ENCODE assay signal across 28 mouse cellular contexts in genomic region chr13:55500575-55500974, GRCm38 (mm10). TPM values are rescaled to one million over a fixed set of nuclear protein-coding genes. Genes with fewer than 3 reads are reported as not detected.
A peak's percentile ranks its signal among the peaks of the same experiment; 100 is the strongest.
DNase-seq lines count a peak whose midpoint lies in the region; ATAC-seq and TF ChIP-seq lines count a peak whose summit lies in the region.
"Had no signal": no experiment of that assay in that cellular context is flagged by ENCODE, and none has a peak within 500 bp of the region (broad histone marks: within the 10 kb centered on the region; RNA-seq: fewer than 3 reads in every experiment).

No protein-coding gene starts in this region.

- no peaks in the 10 kb centered on the region for H3K9me3 ChIP-seq in lung, embryonic 14.5 days (ENCODE audit: low read depth, low read length)
- H3K9me3 ChIP-seq in hindbrain, postnatal 0 days (ENCODE audit: low read length), result no peaks in the 10 kb centered on the region
- H3K9me3 ChIP-seq: embryonic facial prominence, embryonic 12.5 days; embryonic facial prominence, embryonic 15.5 days; G1E; hindbrain, embryonic 10.5 days; hindbrain, embryonic 15.5 days had no signal

- intact Hi-C loops in left cerebral cortex, postnatal 10 days (cut with DNase I), result no loop called here

- DNase-seq in lung, adult 18-20 months, result peak; percentile 74 to 82
- peak; percentile 35 for DNase-seq in lung, embryonic 14.5 days
- peak; percentile 49 for DNase-seq in lung, postnatal 10 days
- peak; percentile 76 for DNase-seq in lung, postnatal 36 days
- DNase-seq in left cerebral cortex, postnatal 10 days (ENCODE audit: extremely low spot score in 1 of 2, low spot score in 2 of 2), result no peak
- no peak for DNase-seq in heart, postnatal 4 days
- no peak for DNase-seq in adrenal gland, adult (ENCODE audit: inconsistent age in 2 of 2, low spot score in 1 of 2)
- no peak for DNase-seq in hindbrain, postnatal 0 days (ENCODE audit: low spot score)
- DNase-seq: adrenal gland, adult 2 months; adrenal gland, postnatal 14 days; B cell, adult 2 months; cerebellum, adult 11 months; cerebellum, adult 2 months; cerebellum, adult 9-11 months; cerebellum, postnatal 25 days; forebrain, postnatal 0 days; gastrocnemius, adult 2 months; gastrocnemius, postnatal 14 days; heart, adult 11 months had no signal

- H3K4me1 ChIP-seq in lung, embryonic 14.5 days (ENCODE audit: insufficient read depth), result no peaks in the 10 kb centered on the region; the same call in 1 of the 2 replicates
- H3K4me1 ChIP-seq in hindbrain, postnatal 0 days (ENCODE audit: insufficient read depth, low read length), result peaks cover 12% of the 10 kb centered on the region

- no peak overlapping the region for H3K27ac ChIP-seq in lung, embryonic 14.5 days (ENCODE audit: low read depth)
- no peak overlapping the region for H3K27ac ChIP-seq in hindbrain, postnatal 0 days
- H3K27ac ChIP-seq: embryonic facial prominence, embryonic 12.5 days; embryonic facial prominence, embryonic 15.5 days; gastrocnemius, adult 2 months; hindbrain, embryonic 10.5 days; hindbrain, embryonic 15.5 days had no signal

- no peak overlapping the region for H3K4me2 ChIP-seq in lung, embryonic 14.5 days
- H3K4me2 ChIP-seq in hindbrain, postnatal 0 days (ENCODE audit: low read depth, low read length), result no peak overlapping the region
- H3K4me2 ChIP-seq: embryonic facial prominence, embryonic 12.5 days; embryonic facial prominence, embryonic 15.5 days; heart, embryonic 11.5 days; hindbrain, embryonic 15.5 days had no signal

- WGBS in lung, embryonic 14.5 days, result 54% methylated on average over 10 of the region's 10 CpGs
- WGBS in hindbrain, postnatal 0 days, result 83% methylated on average over 10 of the region's 10 CpGs

- H3K4me3 ChIP-seq in lung, embryonic 14.5 days (ENCODE audit: low read depth, low read length), result no peak overlapping the region
- H3K4me3 ChIP-seq in hindbrain, postnatal 0 days (ENCODE audit: low read length), result no peak overlapping the region
- H3K4me3 ChIP-seq: embryonic facial prominence, embryonic 12.5 days; embryonic facial prominence, embryonic 15.5 days; gastrocnemius, adult 2 months; hindbrain, embryonic 10.5 days; hindbrain, embryonic 15.5 days had no signal

- no peaks in the 10 kb centered on the region for H3K27me3 ChIP-seq in lung, embryonic 14.5 days (ENCODE audit: insufficient read depth, low read length)
- H3K27me3 ChIP-seq in hindbrain, postnatal 0 days (ENCODE audit: insufficient read depth, low read length), result no peaks in the 10 kb centered on the region
- H3K27me3 ChIP-seq: CH12.LX; embryonic facial prominence, embryonic 12.5 days; embryonic facial prominence, embryonic 15.5 days; hindbrain, embryonic 15.5 days; Patski had no signal

- H3K9ac ChIP-seq in lung, embryonic 14.5 days, result no peak overlapping the region
- H3K9ac ChIP-seq in hindbrain, postnatal 0 days (replicated peaks; ENCODE audit: low read length), result no peak overlapping the region
- H3K9ac ChIP-seq: embryonic facial prominence, embryonic 12.5 days; embryonic facial prominence, embryonic 15.5 days; forebrain, postnatal 0 days; hindbrain, embryonic 15.5 days had no signal

- no peak for TF ChIP-seq CTCF in lung, embryonic 14.5 days (IDR thresholded peaks at IDR 0.05; ENCODE audit: low read depth)
- no peak for TF ChIP-seq CTCF in hindbrain, postnatal 0 days (IDR thresholded peaks at IDR 0.05; ENCODE audit: low read depth)

- peaks cover 82% of the 10 kb centered on the region for H3K36me3 ChIP-seq in lung, embryonic 14.5 days (ENCODE audit: insufficient read depth)
- peaks cover 10% of the 10 kb centered on the region; the same call in 1 of the 2 replicates for H3K36me3 ChIP-seq in hindbrain, postnatal 0 days (ENCODE audit: insufficient read depth, low read length)

- no peak for ATAC-seq in lung, embryonic 14.5 days (ENCODE audit: insufficient read depth)
- ATAC-seq in hindbrain, postnatal 0 days, result no peak
- ATAC-seq: forebrain, embryonic 14.5 days; forebrain, postnatal 0 days; Patski had no signal

RNA-seq across cellular contexts. Expression of gene Dbn1, which starts 12.7 kb away (rescaled TPM):
- 135 and 153 TPM in 2 replicates for polyA plus RNA-seq in lung, embryonic 14.5 days (2014; fragmentation: Nextera tagmentation; extraction: Ambion mirVana)
- 100 to 1,000 TPM; 350 to 366 TPM for total RNA-seq in left cerebral cortex, postnatal 10 days (2021)
- 10 to 100 TPM; 64.5 to 66.8 TPM for total RNA-seq in heart, postnatal 4 days (2021)
- total RNA-seq in hindbrain, postnatal 0 days (2014; rRNA removed), result 442 and 446 TPM in 2 replicates
- polyA plus RNA-seq in hindbrain, postnatal 0 days (2015; fragmentation: Nextera tagmentation; extraction: Ambion mirVana), result 369 and 371 TPM in 2 replicates

RNA-seq across cellular contexts. Expression of gene Pdlim7, which starts 12.9 kb away (rescaled TPM):
- polyA plus RNA-seq in lung, embryonic 14.5 days (2014; fragmentation: Nextera tagmentation; extraction: Ambion mirVana), result 185 and 199 TPM in 2 replicates
- 10 to 100 TPM; 60.1 to 61.4 TPM for total RNA-seq in left cerebral cortex, postnatal 10 days (2021)
- 100 to 1,000 TPM; 115 to 119 TPM for total RNA-seq in heart, postnatal 4 days (2021)
- total RNA-seq in hindbrain, postnatal 0 days (2014; rRNA removed), result 43.4 and 49.9 TPM in 2 replicates
- 133 TPM in 2 replicates for polyA plus RNA-seq in hindbrain, postnatal 0 days (2015; fragmentation: Nextera tagmentation; extraction: Ambion mirVana)

RNA-seq across cellular contexts. Expression of gene Dok3, which starts 28.5 kb away (rescaled TPM):
- polyA plus RNA-seq in lung, embryonic 14.5 days (2014; fragmentation: Nextera tagmentation; extraction: Ambion mirVana), result 2.0 and 2.6 TPM in 2 replicates
- total RNA-seq in left cerebral cortex, postnatal 10 days (2021), result 1 to 10 TPM; 4.3 to 4.5 TPM
- total RNA-seq in heart, postnatal 4 days (2021), result 1 to 10 TPM; 1.0 to 1.1 TPM
- total RNA-seq in hindbrain, postnatal 0 days (2014; rRNA removed), result 4.7 and 5.2 TPM in 2 replicates
- polyA plus RNA-seq in hindbrain, postnatal 0 days (2015; fragmentation: Nextera tagmentation; extraction: Ambion mirVana), result 1.1 and 1.6 TPM in 2 replicates

RNA-seq across cellular contexts. Expression of gene Ddx41, which starts 35.9 kb away (rescaled TPM):
- 74.8 and 75.5 TPM in 2 replicates for polyA plus RNA-seq in lung, embryonic 14.5 days (2014; fragmentation: Nextera tagmentation; extraction: Ambion mirVana)
- 10 to 100 TPM; 42.0 to 43.4 TPM for total RNA-seq in left cerebral cortex, postnatal 10 days (2021)
- total RNA-seq in heart, postnatal 4 days (2021), result 10 to 100 TPM; 16.9 to 18.5 TPM
- total RNA-seq in hindbrain, postnatal 0 days (2014; rRNA removed), result 48.6 and 53.4 TPM in 2 replicates
- polyA plus RNA-seq in hindbrain, postnatal 0 days (2015; fragmentation: Nextera tagmentation; extraction: Ambion mirVana), result 44.4 and 47.2 TPM in 2 replicates

RNA-seq across cellular contexts. Expression of gene Prr7, which starts 36.5 kb away (rescaled TPM):
- polyA plus RNA-seq in lung, embryonic 14.5 days (2014; fragmentation: Nextera tagmentation; extraction: Ambion mirVana), result 0.46 and 0.53 TPM in 2 replicates
- total RNA-seq in left cerebral cortex, postnatal 10 days (2021), result 100 to 1,000 TPM in 1 of 2 experiments, 10 to 100 TPM in 1; 91.9 to 103 TPM
- total RNA-seq in heart, postnatal 4 days (2021), result 1 to 10 TPM; 2.1 to 2.3 TPM
- total RNA-seq in hindbrain, postnatal 0 days (2014; rRNA removed), result 106 and 119 TPM in 2 replicates
- polyA plus RNA-seq in hindbrain, postnatal 0 days (2015; fragmentation: Nextera tagmentation; extraction: Ambion mirVana), result 4.6 and 4.9 TPM in 2 replicates

Comparison
In these comparisons a context has a peak if more than half of its experiments do, and no peak if none do; other contexts are left out.
1. DNase-seq: peak in lung, adult 18-20 months (2 of 2), lung, embryonic 14.5 days (single experiment), lung, postnatal 10 days (single experiment) and lung, postnatal 36 days (single experiment); none in left cerebral cortex, postnatal 10 days (0 of 2), heart, postnatal 4 days (single experiment), adrenal gland, adult (0 of 2) and hindbrain, postnatal 0 days (single experiment).